Mouse (Mus musculus): Measurements from ENCODE around the gene Zfyve1. TPM values are rescaled to one million over a fixed set of nuclear protein-coding genes. Genes with fewer than 3 reads are reported as not detected.

Gene Zfyve1
- total and polyA plus RNA-seq, 3 experiments, result 20.3 to 35.0 (median 31.0) TPM

DNA sequence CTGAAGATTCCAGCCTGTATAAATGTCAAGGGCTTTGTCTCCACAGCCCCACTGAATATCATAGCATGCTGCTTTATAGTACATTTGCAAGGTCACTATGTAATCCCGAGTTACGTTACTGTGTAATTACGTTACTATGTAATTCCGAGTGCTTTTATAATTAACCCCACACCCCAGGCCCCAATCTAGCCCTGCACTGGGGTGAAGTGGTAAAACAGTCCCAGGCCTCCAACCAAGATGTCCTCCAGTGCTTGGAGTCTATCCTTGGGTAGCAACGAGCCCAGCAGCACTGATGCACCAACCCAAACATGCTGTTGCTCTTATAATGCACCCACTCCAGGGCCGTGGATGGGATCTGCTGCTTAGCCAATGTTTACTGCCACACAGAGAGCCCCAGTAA is 74.0 kb downstream of the Zfyve1 start:
- DNase-seq, result peak; percentile 49

DNA sequence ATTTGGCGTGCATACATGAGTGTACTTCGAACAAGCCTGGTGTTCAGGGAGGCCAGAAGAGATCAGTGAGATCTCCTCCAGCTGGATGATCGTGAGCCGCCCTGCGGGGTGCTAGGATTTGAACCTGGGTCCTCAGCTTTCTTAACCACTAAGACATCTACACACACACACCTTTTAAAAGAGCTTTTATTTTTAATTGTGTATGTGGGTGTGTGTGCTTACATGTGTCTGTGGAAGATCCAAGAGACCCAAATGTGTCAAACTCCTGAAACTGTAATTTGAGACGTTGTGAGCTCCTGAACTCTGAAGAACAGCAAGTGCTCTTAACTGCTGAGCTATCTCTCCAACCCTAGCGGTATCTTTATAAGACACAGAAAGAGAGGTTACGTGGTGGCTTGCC is 75.9 kb downstream of the Zfyve1 start:
- DNase-seq, result no peak

DNA sequence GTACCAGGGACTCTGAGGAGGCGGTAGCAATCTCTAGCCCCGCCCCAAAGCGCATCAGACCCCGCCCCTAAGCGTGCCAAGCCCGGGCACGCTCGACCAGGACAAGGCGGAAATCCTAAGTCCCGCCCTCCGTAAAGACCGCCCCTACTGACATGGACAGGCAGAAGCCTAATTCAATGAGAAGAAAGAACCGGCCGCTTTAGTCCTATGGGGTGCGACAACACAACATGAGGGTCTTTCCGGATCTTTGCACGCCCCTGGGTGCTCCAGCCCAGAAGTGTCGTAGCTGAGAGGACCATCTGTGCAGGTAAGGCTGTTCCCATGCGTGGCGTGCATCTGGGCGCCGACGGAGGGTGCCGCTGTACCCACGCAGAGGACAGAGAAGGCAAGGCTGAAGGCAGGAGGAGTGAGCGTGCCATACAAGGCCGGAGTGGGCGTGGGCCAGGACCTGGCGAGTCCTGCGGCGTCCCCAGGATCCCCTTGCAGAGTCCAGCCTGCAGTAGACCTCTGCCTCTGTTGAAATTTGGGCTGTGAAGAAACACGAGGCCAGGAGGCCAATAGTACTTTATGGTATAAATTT is 76.6 kb downstream of the Zfyve1 start, which contains the start of gene Dcaf4:
Dcaf4 (plus strand) TSS at position 156 of the 580 bp plus-strand sequence.
- peak; percentile 99 for DNase-seq

DNA sequence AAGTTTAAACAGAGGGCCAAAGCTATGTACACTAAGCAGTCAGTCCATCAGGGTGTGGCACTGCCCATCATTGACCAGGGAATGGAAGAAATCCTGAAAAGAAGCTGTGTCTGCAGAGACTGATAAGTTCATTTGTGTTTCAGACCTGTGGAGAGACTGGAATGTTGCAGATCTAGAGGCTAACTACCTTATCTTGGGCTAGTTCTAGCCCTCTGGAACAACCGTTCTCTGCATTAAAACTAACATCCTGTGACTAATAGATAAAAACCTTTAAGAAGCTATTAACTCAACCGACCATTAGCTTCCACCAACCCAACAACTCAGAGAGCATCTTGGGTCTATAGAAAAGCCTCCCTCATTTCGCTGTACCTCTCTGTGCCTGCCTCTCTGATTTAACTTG is 79.4 kb downstream of the Zfyve1 start:
- DNase-seq, result no peak

DNA sequence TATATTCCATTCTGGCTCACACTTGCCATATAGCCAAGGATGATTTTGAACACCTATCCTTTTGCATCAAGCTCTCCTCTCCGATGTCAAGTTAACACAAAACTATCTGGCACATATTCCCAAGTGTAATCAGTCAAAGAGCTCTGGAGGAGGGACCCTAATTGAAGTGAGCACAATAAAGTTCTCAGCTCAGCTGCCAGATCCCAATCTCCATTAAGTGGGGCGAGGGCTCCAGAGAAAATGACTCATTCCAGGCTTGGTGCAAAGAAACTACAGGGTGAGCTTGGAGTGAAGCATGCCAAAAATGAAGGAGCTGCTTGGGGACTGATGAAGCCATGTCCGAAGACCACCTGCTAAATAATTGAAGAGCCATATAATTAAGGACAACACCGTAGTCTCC is 82.8 kb downstream of the Zfyve1 start:
- no peak for DNase-seq

DNA sequence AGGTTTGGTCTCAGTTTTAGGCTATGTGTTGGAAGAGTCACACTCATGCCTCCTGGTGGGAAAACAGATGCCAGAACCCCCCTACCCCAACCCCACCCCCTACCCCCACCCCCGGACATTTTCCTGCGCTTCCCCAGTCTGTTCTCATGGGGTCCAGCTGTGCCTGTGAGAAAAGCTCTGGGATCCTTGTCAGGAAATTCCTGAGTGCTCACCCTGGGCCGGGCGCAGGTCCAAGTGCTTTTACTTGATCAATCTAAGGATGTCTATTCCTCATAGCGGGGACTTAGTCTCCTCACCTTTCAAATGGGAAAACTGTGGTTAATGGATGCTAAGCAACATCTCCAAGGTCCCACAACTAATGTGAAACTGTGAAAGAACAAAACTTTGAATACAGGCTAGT is 83.8 kb downstream of the Zfyve1 start:
- no peak for DNase-seq

DNA sequence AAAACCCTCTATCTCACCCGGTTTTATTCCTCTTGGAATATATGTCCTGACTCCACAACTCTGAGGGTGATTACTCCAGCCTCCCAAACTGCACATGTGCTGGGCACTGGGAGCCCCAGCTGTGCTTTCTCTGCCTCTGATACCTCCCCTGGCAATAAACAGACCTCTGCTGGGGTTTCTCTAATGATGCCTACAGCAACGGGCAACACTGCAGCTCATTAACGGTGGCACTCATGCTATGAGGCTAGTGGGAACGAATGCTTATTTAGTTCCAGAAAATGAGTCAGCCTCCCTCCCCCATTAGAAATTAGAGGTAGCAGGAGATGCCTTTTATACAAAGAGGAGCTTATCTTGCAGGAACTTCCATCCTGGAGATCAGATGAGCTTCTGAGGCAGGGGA is 84.2 kb downstream of the Zfyve1 start:
- no peak for DNase-seq

DNA sequence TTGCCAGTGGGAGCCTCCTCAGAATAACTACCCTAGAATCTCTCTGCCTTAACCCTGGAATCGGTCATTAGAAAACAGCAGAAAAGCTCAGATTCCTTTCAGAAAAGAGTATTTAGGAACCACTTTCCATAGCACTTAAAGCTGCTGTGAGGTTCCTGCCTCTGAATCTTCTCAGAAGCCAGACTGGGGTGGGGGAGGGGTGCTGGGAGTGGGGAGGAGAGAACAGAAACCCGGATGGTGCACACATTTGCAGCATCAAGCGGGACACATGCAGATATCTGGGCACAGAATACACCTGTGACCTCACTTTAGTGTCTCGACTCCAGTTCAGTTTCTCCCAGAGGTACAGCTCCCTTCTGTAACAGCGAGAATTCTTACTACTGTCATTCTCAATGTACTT is 86.4 kb downstream of the Zfyve1 start:
- DNase-seq, result no peak

DNA sequence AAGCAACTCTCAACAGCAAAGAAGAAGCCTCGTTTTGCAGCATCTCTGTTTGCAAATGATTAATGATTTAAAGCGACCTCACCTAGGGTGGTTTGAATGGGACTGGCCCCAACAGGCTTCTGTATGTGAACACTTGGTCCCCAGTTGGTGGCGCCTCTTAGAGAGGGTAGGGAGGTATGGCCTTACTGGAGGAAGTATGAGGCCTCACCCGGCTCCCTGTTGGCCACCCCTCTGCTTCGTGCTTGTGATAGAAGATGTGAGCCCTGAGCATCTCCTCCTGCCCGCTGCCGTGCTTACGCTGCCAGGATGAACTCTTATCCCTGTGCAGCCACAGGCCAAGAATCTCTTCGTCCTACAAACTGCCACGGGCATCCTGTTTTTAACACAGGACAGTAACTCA is 90.5 kb downstream of the Zfyve1 start:
- no peak for DNase-seq

DNA sequence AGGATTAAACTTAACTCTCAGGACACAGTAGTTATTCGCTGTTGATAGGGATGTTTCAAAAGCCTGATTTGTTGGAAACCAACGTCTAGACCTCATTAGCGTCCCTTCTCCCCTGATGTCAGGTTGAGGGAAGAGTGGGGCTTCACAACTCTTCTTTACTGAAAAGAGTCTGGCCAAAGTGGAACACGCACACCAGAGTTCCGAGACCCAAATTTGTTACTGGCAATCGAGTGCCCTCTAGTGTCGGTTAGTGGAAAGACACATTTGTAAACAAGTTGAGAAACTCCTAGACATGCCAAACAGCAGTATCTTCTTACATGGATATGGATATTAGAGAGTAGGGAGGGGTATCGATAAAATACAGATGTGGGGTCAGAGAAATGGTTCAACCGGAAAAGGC is 94.8 kb downstream of the Zfyve1 start:
- peak; percentile 61 for DNase-seq

DNA sequence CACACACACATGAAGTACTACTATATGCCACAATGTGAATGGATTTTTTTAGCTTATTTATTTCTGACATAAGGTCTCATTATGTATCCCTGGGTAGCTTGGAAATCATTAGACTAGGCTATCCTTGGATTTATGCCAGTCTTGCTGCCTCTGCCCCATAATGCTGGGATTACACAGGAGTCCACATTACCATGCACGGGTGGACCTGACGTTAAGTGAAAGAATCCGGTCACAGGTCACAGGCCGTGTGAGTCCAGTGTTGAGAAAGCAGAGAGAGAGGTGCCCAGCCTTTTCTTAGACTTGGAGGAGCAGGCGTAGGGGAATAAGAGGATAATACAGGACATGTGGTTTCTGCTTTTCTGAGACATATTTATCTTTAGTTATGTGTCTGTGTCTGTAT is 97.8 kb downstream of the Zfyve1 start:
- no peak for DNase-seq

DNA sequence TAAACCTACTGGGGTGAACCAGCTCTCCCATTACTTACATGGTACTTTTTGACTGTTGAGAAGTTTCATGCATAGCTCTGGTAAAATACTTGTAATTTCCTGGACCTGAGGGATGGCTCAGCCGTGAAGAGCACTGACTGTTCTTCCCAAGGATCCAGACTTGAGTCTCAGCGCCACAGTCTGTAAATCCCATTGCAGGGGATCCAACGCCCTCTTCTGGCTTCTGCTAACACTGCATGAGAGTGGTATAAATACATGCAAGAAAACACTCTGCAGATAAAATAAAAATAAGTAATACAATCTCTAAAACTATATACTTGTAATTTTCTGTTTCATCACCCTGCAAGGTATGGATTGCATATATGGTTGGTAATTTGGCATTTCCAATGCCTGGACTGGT is 99.1 kb downstream of the Zfyve1 start:
- DNase-seq, result no peak

DNA sequence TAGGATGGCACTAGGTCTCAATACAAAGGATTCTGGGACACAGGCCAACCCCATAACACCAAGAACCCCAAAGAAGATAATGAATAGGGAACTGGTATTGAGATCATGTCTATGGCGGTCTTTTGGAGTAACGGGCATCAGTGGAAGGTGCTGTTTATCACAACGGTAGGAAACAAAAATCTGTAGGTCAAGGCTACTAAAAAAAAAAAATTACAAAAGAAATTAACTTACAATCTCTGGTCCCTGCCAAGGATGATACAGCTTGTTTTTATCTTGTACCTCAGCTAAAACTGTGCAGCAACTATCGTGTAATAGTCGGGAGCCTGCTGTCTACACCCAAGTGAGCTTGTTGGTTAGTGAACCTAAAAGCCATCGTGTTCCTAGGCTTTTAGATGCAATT is 100.3 kb downstream of the Zfyve1 start:
- no peak for DNase-seq

Other genes starting within 250 kb of the Zfyve1 start
- 1 to 10 TPM; 7.6 to 8.6 TPM for gene Dpf3, start 109.5 kb downstream of the Zfyve1 start, total RNA-seq (2021)
- gene Dpf3, start 109.5 kb downstream of the Zfyve1 start, polyA plus RNA-seq (2012; rRNA removed), result 6.6 TPM in 2 replicates
- 10 to 100 TPM; 36.3 to 54.2 TPM for gene Dcaf4, start 76.8 kb downstream of the Zfyve1 start, total RNA-seq (2021)
- 38.1 and 43.4 TPM in 2 replicates for gene Dcaf4, start 76.8 kb downstream of the Zfyve1 start, polyA plus RNA-seq (2012; rRNA removed)
- gene Rbm25, start 34.0 kb upstream of the Zfyve1 start, total RNA-seq (2021), result 100 to 1,000 TPM in 1 of 2 experiments, 10 to 100 TPM in 1; 76.6 to 102 TPM
- gene Rbm25, start 34.0 kb upstream of the Zfyve1 start, polyA plus RNA-seq (2012; rRNA removed), result 15.9 and 17.0 TPM in 2 replicates
- gene Psen1, start 90.9 kb upstream of the Zfyve1 start, total RNA-seq (2021), result 10 to 100 TPM; 64.4 to 97.6 TPM
- gene Psen1, start 90.9 kb upstream of the Zfyve1 start, polyA plus RNA-seq (2012; rRNA removed), result 9.7 and 15.6 TPM in 2 replicates
- gene Papln, start 166.4 kb upstream of the Zfyve1 start, total RNA-seq (2021), result 1 to 10 TPM; 1.3 to 2.0 TPM
- 5.0 and 6.1 TPM in 2 replicates for gene Papln, start 166.4 kb upstream of the Zfyve1 start, polyA plus RNA-seq (2012; rRNA removed)

Data from adrenal gland, adult 2 months (tissue).